Mouse (Mus musculus) CD4-positive, CD25-positive, alpha-beta regulatory T cell, adult 2 months (primary cell): ENCODE data around the gene Tst.

Experiments
- DNase-seq: peaks from one replicate; pipeline ENCODE4 v3.0.0-alpha.2; 2012; ENCODE audit warnings: low read depth, low spot score

The Tst gene

DNA sequence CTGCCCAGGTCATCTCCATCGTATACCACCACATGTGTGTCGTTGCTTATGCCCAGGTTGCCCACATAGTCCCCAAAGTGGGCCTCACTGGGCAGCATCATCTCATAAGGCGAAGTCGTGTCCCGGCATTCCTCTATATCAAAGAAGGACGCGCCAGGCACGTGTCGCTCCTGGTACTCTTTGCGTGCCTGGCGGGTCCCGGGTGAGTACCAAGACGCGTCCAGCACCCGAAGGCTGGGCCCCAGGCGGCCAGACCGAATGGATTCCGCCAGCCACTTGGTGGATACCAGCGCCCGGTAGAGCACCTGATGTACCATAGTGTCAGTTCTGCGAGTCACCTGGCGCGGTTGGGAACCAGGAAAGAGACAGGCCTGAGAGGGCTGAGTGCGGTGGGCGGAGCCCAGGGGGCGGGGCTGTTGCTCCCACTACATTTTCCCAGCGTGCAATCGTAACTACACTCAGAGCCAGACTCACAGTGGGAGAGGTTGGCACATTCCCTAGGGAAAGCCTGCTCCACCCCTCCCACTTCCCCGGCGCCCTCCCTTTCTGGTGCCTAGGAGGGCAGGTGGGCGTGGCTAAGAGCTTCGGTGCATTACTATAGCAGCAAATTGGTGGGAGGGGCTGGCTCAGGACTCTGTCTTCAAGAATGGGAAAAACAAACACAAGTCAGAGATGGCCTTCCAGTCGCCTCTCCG lies at the start of gene Tst:
Gene Tst, minus strand, starts transcription at position 391 of the 695 bp plus-strand sequence.
- peak; percentile 79 for DNase-seq

DNA sequence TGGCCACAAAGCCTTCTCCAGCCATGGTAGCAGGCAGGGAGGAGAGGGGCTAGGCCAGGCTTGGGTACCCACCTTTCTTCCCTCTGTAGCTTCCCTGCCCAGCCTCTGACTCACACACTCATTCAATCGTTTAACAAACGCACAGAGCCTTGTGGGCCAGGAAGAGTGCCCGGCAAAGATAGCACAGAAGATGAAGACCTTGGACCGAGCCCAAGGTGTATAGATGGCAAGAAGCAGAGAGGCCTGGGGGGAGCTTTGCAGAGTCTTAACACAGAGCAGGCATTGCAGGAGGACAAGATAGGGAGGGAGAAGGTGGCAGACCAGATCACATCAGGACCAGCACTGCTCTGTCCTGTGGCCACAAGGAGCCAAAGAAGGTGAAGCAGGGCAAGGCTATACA lies 49.5 kb upstream of the Tst start:
- DNase-seq = no peak

DNA sequence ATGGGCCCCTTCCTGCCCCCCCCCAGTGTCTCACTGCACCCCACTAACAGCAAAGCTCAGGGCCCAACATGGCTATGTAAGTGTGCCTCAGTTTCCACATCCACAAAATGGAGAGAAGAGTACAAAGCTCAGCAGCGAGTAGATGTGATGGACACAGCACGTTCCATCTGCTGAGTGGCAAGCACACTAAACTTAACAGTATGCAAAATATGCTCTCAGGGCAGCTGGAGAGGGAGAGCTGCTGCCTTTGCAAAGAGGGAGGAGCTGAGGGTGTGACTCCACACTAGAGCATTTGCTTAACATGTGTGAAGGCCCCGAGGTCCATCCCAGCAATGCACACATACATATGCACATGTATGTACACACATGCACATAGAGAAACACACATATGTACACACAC lies 47.2 kb upstream of the Tst start:
- DNase-seq = no peak

DNA sequence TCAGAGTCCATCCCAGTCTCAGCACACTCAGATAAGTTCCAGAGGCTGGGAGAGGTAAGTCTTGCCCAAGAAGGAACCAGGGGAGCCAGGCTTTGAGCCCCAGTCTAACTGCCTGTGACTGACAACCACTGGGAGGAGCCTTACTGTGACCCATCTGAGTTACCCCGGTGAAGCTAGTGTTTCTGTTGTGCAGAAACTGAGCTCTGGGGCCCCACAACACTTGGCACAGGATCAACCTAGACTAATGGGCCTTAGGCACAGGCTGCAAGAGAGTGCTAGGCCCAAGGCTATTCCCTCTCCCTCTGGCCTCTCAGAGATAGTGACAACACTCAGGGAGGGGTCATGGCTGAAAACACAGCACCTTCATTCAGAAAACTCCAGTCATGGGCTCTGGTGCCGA lies 45.5 kb upstream of the Tst start:
- DNase-seq = peak; percentile 48

DNA sequence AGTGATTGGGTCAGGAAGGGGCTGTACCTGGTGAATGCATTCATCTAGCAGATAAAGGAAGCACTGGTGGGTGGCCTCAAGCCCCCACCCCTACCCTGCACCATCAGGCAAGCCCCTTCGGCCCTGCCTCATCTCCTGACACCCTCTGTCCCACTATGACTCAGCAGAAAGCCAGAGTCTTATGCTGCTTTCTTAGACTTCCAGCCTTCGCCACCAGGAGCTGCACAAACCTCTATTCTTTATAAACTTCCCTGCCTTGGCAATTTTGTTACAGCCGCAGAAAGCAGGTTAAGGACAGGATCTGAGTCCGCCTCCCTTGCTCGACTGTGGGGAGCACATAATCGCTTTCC lies 44.7 kb upstream of the Tst start:
- peak; percentile 70 for DNase-seq

DNA sequence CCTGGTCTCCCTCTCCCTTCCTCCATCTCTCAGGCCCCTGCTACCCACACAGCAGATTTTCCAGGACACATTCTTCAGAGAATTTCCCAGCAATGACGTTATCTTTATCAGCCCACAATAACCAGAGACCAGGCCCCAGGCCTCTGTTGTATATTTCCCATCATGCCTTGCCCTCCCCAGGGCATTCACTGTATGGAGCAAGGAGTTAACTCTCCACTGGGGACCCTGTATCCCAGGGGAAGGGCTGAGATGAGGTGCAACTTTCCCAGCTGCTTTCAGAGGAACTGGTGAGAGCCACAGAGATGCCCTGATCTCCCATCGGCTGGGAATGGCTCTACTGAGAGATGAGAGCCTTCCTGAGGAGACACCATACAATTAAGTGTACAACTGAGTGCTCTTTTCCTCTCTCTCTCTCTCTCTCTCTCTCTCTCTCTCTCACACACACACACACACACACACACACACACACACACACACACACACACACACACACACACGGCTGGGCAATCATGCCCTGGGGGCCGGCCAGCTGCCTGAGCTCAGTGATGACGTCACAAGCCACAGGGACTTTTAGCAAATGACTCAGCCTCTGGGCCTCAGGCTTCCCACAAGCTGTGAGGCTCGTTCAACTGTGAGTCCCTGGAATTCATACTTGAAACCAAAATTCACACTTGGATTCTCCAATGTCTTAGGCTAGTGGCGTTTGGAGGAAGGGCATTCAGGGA lies 44.1 kb upstream of the Tst start:
- DNase-seq = peak; percentile 92

DNA sequence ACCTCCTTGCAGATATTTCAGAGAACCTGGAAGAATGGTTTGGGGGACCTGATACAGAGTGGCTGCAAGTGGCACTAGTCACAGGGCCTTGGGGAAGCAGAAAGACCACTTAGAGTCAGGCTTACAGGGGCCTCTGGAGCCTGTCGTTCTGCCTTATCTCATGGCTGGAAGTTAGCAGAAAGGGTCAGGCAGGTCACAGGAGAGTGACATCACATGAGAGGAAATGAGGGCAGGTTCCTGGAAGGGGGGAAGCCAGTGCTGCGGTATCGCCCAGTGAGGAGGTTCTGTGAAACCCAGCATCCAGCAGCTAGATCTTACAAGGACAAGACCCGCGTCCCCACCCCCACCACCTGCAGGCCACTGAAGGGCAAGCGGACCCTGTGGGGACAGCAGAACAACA lies 43.4 kb upstream of the Tst start:
- DNase-seq = peak; percentile 67

DNA sequence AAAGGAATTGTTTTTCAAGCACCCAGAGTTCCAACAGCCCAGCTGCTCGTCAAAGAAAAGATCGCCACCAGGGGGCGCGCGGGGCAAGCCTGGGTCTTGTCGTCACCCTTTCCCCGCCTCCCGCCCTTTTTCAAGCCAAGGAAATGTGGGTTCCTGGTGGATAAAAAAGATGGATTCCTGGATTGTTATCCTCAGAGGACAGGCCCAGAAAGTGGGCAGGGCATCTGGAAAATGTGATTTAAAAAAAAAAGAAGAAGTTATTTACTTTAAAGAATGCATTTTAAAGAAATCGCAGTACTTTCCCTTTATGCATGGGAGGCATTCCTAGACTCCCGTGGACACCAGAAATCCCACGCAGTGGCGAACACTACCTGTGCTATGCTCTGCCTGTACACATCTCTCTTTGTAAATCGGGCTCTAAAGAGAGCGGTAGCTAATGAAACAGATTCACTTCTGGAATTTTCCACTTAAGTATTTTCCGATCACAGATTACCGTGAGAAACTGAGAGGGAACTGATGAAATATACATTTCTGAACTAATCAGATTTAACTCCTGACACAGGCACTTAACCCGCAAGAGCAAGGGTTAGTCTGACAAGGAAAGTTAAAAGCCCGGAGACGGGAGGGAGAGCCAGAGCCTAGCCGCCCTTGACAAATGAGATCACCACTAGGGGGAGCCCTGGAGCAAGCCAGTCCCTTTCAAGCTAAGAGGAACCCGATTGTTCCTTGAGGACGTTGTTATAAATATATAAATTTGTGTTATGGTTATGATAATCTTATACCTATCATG lies 42.2 kb upstream of the Tst start:
- peak; percentile 94 for DNase-seq

DNA sequence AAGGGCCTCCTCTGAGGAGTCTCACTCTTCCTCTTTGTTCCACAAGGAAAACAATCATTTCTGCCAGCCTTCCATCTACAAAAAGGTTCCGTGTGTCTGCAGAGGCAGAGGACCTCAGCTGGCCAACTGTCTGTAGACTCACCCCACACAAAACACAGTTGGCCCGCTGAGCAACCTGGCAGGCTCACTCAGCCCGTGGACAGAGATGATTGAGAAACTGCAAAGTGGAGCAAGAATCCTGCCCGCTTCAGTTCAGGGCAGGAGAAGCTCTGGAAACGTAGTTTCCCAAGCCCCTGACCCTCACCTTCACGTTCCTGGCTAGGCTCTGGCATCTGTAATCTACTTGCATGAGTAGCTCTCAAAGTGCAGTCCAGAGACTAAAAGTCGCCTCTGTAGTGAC lies 41.4 kb upstream of the Tst start:
- no peak for DNase-seq

DNA sequence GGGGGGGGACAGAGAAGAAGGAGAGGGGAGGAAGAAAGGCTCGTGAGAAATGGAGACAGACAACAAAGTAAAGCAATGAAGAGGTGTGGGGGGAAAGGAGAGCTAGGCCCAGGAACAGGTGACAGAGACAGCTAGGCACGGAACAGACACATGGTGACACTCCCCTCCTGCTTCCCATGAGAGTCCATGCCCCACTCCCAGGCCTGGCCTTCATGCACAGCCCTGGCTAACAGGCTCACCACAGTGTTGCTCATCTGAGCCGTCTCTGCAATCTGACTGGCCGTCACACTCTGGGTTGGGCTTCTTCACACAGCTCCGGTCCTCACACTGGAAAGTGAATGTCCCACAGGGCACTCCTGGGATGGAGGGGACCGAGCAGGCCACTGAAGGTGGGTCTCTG lies 38.1 kb upstream of the Tst start:
- no peak for DNase-seq

DNA sequence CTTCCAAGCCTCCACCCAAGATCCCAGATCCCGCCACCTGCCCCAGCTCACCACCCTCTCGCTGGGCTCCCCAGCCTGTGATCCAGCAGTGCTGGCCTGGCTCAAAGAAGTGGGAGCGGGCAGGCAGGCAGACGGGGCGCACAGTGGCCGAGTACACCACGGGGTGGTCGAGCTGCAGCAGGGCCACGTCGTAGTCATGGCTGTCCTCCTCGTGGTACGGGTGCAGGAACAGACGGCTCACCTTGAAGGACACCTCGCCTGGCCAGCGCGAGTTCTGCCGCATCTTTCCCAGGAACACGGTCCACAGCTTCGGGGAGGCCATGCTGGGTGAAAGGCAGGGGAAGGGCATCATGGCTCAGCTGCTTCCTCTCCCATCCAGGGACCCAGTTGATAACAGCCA lies 36.5 kb upstream of the Tst start:
- no peak for DNase-seq

DNA sequence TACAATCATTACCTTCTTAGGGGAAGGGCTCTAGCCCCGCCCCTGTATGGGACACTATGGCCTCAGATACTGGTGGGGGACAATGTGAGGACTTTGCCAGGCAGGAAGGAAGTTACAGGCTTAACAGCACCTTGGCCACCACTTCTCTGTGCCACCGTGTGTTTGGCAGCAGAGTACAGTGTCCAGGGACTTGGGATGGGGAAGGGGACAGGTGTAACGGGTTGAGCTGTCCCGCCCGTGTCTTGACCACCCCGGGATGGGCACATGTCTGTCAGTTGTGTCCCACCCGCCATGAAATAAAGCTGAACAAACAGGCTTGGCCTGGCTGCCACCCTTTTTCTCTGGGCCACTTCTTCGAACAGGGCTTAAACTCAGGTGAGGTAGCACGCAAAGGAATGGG lies 33.3 kb upstream of the Tst start:
- no peak for DNase-seq

DNA sequence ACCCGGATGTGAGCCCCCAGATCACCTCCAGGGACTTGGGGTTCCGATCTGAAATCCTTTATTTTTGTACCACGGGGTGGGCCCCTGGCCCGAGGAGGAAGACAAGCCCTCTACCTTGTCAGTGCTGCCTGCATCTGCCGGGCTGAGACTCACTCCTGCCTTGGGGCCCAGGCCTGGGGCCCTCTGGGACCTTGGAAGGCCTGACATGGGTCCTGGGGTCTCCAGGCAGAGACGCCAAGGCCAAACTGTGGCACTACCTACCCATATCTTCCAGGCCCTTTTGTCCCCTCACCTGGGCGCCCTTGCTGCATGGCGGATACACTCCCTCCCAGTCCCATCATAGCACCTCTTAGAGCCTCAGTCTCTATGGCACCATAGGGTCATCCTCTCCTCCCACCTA lies 32.8 kb upstream of the Tst start:
- DNase-seq = no peak

DNA sequence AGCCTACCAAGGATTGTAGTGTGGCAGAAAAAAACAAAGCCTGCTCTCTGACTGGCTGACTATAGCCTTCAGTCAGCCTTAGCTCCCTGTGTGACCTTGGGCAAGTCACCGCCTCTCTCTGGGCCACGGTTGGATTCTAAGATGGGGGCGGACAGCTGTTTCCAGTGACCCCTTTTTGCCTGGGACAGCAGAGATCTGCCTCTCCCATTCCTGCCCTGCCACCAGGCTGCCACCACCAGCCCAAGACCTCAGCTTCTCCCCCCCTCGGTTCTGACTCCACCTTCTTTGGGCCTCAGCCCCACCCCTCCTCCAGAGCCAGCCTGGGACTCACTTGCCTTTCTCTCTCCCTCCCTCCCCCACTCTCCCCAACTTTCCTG lies 32.3 kb upstream of the Tst start:
- no peak for DNase-seq

DNA sequence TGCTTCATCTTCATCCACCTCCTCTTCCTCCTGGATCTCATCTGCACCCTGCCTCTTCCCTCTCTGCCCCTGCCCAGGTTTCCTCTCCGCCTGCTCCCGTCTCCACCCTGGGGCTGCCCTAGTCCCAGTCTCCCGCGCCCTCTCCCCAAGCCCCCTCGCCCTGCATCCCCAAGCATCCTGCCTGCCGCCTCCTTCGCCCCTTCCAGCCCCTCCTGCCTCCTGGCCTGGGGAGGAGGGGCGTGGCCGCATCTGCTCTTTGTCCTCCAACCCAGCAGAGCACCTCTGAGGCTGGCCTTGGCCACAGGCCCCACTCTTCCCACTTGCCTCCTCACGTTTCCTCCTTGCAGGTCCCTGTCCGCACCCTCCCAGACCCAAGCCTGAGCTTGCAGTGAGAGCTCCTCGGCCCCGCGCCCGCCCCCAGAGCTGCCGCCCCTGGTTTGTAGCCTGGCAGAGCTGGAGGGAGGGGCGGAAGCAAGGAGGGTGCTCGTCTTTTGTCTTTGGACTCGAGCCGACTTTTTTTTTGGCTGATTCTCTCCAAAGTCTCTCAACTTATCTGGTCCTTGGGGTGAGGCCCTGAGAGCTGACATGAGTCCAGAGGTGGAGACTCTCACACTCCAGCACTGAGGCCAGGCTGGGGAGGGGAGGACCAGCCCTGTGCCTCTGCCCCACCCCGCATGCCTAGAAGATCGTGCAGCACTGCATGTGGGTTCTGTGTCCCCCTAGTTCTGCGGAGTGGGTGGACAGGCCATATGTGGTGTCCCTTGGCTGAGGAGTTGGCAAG lies 31.7 kb upstream of the Tst start:
- DNase-seq = no peak

DNA sequence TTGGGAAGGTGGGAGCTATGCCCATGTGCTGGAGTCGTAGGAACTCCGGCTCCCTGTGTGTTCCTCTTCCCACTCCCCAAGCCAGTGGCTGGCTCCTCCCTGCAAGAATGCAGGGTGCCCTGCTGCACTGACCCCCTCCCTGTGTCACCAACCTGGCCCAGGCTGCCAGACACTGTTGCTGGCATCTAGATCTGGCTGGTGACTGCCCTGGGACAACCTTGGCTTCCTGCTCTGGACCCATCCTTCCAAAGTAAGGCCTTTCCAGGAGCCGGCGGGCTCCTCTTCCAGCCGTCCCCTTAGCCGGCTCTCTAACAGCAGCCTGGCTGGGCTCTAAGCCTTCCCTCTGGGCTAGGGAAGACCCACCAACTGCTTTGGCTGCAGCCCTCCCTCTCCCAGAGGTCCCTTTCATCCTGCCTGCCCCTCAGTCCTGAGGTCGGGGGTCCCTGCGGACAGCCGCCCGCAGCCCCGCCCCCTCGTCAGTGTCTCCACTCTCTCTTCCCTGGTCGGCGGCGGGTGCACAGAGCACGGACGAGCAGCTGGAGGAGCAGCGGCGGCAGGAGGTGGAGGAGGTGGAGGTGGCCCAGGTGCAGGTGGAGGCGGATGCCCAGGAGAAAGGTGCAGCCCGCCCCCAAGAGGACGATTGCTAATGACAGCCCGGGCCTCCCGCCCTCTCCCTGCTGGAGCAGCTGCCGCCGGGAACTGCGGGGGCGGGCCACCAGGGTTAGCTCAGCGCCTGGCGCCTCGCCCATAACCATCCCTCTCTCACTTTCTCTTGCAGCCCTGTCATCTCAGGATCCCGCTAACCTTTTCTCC lies 30.9 kb upstream of the Tst start:
- peak; percentile 64 for DNase-seq

DNA sequence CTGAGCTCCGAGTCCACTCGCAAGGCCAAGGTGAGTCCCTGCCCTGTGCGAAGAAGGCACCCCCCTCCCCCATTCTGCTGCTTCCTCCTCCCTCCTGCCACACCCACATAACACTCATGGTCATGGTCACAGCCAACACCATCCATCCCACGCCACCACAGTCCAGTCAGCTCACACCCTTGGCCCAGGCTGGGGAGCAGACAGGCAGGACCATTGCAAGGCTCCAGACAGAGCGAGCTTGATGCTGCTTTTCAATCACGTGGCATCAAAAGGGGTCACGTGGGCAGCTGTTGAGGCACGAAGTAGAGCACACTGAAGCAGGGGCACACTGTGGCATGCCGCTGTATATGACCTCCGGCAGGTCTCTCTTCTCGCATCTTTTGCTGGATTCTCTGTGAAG lies 30.0 kb upstream of the Tst start:
- DNase-seq = no peak

DNA sequence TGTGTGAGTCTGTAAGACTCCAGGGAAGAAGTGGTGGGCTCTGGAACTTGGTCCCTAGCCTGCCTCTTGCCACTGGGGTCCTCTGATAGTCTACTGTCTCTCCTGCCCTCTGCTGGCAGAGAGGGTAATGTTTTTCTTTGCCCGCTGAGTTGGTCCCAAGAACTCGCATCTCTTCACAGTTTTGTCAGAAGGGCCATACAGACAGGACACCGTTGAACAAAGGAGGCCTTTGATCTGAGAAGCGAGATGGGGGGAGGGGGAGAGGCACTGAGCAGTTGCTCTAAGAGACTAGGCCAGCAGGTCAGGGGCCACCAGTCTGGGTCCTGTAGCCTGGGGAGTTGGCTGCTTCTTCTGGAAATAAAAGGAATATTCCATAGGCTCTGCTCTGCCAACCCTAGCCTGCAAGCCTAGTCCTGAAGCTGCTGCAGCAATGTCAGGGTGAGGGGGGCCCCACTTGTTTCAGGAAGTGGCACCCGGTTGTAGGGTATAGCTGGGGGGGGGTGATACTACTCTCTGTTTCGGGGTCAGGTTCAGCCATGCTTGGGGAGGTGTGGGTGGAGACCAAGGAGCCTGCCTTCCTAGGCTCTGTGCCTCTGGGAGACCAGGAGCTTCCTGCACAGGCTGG lies 29.3 kb upstream of the Tst start:
- peak; percentile 53 for DNase-seq

DNA sequence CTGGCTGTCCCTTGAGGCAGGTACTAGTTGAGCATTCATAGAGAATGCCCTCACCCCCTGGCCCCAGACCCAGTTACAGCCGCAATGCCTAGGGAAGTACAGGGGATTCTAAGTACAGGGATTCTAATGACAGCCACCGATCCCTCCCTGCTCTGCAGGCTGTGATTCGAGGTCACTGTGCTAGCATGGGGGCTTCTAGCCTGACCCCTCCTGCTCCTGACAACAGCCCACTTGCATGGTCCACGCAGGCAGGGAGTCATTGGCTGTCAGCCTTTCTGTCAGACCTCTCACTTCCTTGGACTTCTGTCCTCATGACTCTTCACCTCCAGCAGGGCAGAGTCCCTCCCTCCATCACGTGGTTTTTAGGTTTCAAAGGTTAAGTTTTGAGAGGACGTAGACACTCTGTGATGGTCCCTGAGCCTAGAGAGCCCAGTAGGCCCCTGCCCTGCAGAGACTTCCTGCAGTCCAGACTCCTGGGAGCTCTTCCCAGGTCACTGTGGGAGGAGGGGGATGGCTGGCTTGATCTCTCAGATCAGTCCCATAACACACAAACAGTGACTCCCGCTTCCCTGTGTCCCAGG lies 25.9 kb upstream of the Tst start:
- no peak for DNase-seq

DNA sequence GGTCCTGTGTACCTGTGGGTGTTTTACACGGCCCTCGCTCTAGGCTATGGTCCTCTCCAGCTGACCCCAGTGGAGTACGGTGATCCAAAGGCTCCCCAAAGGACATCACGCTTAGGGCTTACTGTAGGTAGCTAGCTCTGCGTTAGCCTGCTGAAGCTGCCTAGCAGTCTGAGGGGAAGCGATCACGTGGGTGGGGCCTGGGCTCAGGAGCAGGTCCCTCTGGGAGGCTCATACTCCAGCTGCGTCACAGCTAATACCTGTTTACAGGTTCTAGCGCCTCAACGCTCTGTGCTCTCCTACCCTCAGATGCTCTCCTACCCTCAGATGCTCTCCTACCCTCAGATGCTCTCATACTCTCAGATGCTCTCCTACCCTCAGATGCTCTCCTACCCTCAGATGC lies 25.2 kb upstream of the Tst start:
- no peak for DNase-seq
